Mouse (Mus musculus): ENCODE measurements around the gene Ebf4.

Gene Ebf4

DNA sequence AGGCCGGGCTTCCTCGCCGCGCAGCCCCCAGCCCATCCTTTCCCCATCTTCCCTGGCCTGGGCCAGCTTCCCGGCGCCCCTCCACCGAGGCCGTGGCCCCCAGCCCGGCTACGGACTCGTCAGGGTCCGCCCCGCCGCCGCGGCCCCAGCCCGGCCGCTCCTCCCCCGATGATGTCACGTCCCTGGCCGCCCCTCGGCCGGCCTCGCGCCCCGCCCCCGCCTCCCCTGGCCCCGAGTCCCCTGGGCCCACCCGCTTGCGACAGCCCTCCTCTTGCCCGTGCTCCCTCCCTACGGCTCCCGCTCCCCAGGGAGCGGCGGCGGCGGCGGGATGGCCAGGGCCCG is at the start of gene Ebf4:
Gene Ebf4 (plus strand): TSS at position 234 of the 342 bp plus-strand sequence.
- peak; percentile 66 for DNase-seq (ENCODE audit: low spot score)

DNA sequence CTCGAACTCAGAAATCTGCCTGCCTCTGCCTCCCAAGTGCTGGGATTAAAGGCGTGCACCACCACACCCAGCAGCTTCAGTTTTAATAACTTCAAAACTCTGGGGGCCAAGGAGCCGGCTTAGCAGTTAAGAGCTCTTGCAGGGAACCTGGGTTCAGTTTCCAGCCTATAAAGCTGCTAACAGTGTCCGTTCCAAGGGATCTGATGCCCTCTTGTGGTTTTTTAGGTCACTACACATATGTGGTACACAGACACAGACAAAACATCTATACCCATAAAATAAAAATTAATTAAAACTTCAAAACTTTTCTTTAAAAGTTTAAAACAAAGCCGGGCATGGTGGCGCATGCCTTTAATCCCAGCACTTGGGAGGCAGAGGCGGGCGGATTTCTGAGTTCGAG is 48.1 kb upstream of the Ebf4 start:
- no peak for DNase-seq (ENCODE audit: low spot score)

DNA sequence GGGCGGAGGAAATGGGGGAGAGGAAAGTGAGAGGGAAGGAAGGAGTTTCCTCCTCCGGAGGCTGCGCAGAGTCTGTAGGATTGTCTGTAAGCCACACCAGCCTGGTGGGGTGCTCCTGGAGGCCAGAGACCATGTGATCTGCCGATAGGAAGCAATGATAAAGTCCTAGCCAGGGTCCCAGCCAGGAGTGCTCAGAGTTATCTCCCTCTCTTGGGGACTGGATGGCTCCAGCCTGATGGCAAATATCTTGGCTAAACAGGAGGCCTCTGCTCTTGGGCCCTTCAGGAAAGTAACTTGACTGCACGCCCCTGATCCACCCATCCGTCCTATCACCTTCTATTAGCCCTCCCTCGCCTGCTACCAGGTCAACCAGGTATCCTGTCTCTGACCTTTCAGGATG is 46.7 kb upstream of the Ebf4 start:
- no peak for DNase-seq (ENCODE audit: low spot score)

DNA sequence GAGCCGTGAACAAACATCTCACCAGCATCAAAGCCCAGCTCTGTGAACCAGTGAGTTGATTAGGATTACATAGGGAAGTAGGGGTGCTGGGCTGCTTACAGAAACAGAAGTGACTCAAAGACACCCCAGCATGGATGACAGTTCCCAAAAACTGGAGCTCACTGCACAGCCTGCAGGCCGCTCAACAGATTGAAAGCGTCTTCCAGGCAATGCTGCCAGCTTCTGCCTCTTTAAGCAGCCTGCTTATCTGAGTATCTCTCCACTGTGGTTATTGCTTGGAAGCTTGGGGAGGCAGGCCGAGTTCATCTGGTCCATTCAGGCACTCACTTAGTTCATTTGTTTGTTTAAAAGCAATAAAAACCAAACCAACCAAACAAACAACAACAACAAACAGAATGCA is 38.2 kb upstream of the Ebf4 start:
- no peak for DNase-seq (ENCODE audit: low spot score)

DNA sequence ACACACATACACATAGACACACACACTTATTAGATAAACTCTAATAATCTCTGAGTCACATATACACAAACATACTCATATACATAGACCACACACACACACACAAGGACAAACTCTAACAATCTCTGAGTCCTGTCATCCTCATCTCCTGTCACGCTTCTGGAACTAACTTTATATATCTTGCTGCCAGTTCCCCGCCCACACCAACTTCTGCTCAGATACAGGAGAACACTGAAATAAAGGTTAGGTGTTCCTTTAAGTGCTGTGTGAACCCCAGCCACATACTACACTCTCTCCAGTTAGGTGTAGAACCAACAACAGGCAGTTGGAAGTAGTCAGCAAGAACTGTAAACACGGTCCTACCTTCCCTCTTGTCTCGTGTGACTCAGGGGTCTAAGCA is 34.1 kb upstream of the Ebf4 start:
- DNase-seq (ENCODE audit: low spot score) = no peak

DNA sequence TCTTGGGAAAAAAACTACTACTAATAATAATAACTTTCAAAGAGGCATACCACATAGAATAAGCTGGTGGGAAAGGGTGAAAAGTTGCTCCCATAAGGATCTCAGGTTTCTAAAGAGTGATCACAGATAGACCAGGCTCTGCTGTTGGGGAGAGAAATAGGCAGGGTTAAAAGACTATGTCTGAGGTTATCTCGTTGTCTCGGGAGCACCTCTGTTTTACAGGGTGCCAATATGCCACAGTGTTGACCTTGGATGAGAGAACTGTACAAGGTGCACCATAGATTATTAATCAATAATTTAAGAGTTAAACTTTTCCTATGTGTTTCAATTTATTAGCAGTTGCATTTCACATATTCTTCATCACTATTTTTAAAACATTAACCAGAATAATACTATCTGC is 33.1 kb upstream of the Ebf4 start:
- DNase-seq (ENCODE audit: low spot score) = no peak

DNA sequence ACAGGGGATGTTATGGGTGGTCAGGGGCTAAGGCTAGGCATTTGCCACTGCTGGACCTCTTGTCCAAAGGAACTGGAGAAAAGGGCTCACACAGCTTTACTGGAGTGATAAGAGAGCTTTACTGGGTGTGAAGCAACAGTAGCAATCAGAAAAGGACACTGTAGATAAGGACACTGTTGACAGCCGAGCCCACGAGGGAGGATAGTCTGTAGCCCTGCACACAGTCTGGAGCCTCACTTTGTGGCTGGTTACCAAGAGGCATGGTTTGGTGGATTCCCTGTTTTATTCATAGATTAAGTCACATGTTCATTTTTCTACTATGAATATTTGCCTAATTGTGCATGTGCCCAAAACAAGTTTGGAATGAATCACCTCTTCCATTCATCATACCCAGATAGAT is 32.6 kb upstream of the Ebf4 start:
- DNase-seq (ENCODE audit: low spot score) = no peak

DNA sequence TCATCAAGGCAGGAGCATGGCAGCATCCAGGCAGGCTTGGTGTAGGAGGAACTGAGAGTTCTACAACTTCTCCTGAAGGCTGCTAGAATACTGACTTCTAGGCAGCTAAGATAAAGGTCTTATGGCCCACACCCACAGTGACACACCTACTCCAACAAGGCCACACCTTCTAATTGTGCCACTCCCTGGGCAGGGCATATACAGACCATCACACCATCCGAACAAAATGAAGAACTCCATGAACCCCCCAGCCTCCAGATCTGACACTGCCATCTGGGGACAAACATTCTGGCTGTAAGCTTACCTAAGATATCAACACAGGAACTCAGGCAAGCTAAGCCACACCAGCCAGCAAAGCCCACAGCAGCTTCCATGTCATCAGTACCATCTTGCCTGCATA is 29.4 kb upstream of the Ebf4 start:
- no peak for DNase-seq (ENCODE audit: low spot score)

DNA sequence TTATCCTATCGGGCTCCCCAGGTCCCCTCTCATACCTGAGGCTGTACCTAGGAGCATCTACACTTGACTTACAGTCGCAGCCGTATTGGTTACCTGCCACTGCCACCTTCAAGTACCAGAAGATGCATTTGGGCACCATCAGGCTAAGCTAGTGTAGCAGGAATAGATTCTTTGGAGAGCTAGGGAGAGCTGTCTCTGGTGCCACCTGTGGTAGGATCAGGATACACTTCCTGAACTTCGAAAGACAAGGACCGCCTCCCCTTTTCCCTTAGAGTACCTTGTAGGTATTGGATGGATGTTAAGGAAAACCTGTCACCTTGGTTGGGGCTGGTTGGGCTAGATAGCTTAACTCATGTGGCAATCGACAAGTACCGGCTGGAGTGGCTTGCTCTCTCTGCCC is 26.9 kb upstream of the Ebf4 start:
- no peak for DNase-seq (ENCODE audit: low spot score)

DNA sequence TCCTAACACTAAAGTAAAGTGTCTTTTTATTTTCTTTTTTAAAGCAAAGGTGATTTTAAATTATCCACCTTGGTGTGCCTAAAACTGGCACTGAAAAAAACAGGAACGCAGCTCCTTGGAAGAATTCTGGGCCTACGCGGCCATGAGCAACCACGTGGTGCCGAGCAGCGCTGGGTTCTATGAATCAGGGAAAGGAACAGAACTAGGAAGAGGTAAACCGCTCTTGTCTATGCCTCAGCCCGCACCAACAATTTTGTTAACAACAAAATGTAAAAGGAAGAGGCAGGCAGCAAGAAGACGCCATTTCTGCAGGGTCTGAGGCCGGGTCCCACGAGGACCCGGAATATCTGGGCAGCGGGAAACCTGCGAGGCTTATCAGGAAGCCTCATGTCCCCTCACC is 21.2 kb upstream of the Ebf4 start:
- no peak for DNase-seq (ENCODE audit: low spot score)

DNA sequence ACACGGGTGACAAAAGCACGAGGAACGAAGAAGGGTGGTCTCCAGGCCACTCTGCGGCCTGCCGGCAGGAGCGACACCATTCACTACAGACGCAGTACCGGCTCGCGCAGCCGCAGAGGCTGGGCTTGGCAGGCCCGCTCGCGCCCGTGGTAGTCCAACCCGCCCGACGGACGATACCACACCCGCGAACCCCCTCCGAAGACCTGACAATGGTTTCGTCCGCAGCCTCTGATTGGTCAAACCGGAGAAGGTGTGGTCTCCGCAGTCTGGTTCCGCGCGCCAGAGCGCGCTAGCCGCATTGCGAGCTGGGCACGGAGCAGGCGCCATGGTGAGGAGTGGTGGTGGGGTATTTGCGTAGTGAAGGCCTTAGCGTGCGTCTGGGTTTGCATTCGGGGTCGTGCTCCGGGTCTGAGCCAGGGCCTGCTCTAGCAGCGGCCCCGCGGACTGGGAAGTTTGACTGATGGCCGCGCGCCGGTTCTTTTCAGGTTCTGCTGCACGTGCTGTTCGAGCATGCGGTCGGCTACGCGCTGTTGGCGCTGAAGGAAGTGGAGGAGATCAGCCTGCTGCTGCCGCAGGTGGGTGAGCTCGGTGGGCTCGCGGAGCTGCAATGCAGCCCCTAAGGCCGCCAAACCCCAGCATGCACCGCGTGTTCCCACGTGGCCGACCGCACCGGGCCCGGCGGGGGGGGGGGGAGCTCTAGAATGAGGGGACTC is 20.7 kb upstream of the Ebf4 start, which contains the start of gene Nop56:
Gene Nop56 (plus strand): TSS at position 282 of the 713 bp plus-strand sequence.
- DNase-seq (ENCODE audit: low spot score) = peak; percentile 99

DNA sequence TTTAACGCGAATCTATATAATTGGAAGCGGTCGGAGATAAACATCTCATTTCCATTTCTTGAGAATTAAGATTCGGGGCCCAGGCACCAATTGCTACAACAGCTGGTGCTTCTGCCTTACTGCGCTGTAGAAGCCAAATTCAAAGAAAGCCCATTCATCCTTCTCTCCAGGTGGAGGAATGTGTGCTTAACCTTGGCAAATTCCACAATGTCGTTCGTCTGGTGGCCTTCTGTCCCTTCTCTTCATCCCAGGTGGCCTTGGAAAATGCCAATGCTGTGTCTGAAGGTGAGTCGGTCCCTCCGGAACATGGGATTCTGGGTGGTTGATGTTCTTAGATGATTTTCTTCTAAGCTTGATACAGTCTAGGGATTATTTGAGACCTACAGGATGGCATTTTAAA is 20.1 kb upstream of the Ebf4 start:
- no peak for DNase-seq (ENCODE audit: low spot score)

DNA sequence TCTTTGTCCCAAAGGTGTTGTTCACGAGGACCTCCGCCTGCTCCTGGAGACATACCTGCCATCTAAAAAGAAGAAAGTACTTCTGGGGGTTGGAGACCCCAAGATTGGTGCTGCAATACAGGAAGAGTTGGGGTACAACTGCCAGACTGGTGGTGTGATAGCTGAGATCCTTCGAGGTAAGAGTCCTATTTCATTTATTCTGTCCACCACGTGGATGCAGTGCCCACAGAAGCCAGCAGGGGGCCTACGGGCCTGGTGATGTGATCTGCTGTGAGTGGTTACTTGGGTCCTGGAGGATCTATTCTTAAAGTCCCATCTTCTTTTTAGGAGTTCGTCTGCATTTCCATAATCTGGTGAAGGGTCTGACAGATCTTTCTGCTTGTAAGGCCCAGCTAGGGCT is 19.3 kb upstream of the Ebf4 start:
- DNase-seq (ENCODE audit: low spot score) = peak; percentile 35

DNA sequence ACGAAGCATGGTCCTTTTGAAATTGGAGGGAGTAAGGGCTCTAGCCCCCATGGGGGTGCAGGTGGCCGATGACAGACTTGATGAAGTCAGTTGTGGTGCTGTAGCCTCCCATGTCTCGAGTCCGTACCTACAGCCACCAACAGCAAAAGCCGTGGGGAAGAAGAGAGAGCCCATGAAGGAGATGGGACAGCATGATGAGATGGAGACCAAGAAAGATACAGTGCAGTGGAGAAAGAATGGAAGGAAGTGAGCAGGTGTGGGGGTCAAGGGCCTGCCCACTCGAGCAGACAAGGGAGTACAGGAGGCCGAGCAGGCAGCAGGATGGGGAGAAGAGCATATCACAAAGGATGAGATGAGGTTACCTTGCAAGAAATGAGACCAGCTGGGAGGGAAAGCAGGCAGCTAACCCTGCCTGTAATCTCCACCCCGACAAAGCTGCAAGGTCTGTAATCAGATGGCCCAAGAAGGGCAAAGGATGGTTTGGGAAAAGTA is 15.3 kb upstream of the Ebf4 start:
- no peak for DNase-seq (ENCODE audit: low spot score)

DNA sequence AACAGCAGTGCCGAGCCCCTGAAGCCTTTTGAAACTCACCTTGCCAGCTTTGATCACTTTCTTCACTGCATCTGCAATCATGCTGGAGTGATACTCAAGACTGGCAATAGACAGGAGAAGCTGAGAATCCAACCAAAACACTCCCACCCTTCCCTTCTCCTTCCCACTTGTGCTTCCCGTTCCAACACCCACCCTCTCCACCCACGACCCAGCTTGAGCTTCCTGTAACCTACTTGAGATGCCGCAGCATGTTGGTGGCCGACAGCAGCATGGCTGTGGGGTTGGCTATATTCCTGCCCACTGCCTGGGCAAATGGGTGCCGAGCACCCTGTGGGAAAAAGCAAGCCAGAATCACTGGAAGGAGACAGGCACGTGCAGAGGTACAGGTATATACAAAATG is 14.7 kb upstream of the Ebf4 start:
- DNase-seq (ENCODE audit: low spot score) = no peak

DNA sequence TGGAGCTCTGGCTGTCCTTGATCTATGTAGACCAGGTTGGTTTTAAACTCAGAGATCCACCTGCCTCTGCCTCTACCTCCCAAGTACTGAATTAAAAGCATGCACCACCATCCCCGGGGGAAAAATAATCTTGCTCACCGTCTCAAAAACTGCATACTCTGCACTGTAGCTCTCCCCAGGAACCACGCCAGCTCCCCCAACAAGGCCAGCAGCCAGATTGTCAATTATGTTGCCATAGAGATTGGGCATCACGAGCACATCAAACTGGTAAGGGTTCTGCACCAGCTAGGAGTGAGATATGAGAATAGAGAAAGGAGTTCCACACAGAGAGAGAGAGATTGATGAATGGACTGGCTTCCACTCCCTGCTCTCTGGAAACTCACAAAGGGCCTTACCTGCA is 14.2 kb upstream of the Ebf4 start:
- DNase-seq (ENCODE audit: low spot score) = no peak

DNA sequence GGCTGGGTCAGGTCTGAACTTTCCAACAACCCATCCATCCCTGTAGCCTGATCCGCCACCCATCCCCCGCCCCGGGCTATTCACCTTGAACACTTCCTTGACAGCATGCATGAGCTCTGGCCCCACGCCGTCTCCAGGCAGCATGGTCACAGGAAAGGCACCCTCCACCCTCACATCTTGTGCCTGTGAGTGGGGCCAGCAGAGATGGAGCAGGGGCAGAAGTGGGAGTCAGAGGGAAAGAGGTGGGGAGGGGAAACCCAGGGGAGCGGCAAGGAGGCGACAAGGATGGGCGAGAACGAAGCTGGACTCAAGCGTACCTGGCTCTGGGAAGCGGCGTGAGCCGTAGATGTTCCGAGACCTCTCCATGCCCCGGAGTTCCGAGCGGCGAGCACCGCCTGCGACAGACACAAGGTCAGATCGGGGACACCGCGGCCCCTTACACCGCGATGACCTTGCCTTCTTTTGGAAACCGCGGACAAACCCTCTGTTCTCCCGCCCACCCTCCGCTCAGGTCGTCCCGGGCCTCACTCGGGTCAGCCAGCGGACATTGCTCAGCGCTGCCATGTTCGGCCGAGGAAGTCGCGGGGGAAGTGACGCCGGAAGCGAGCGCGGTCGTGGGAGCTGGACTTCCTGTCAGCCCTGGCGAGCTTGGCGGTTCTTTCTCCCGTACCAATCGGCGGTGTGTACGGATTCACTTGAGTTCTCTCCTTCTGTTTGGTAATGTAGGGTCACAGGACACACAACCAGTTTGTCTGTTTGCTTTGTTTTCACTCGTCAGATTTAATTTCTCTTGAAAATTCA is 10.9 kb upstream of the Ebf4 start, which contains the start of gene Idh3b:
Gene Idh3b (minus strand): TSS at position 694 of the 801 bp plus-strand sequence.
- peak; percentile 88 for DNase-seq (ENCODE audit: low spot score)

DNA sequence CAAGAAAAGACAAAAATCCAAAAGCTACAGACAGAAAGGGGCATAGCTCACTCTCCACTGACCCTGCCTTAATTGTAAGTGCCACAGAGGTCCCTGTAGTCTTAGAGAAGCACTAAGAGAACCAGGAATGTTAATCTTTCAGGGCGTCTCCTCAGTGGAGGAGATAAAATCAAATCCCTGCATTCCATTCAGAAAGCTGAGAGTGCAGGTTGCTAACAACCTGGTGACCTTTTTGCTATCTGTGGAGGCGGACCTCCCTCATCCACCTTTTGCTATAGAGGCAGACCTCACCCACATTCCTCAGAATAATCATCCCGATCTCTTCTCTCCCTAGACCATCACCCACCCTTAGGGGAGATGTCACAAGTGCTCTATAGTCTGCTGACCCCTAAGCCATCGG is 5.9 kb upstream of the Ebf4 start:
- no peak for DNase-seq (ENCODE audit: low spot score)

DNA sequence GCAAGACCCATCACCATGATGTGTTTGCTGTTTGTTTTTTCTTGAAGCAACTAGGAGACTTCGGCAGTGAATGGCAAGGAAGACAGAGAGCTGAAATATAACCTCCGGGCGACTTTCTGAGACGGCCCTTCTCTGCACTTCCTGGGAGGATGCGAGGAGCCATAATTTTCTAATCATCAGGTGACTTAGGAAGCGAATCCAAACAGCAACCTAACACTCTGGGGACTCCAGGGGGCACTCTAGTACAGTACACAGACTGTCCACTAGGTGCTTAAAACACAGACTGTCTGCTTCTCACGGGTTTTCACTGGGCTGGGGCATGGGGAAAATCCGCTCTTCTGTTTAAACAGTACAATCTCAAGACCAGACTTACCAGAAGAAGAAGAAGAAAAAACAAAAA is 3.5 kb upstream of the Ebf4 start:
- peak; percentile 47 for DNase-seq (ENCODE audit: low spot score)

DNA sequence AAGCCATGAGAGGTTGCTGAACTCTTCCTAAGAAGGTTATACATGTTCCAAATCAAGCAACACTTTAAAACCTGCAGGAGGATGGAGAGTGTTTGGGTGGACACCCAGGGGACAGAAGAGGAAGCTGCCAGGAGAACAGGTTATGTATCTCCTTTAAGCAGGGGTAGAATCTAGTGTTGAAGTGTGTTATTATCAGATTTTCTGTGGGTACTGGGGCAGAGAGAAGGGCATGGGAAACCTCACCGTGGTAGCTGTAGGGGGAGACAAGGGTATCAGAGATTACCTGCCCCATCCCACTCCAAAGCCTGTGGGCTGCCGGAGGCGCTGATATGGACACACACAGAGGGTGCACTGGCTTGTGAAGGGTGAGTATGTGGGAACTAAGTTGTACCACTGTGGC is 2.0 kb upstream of the Ebf4 start:
- no peak for DNase-seq (ENCODE audit: low spot score)

DNA sequence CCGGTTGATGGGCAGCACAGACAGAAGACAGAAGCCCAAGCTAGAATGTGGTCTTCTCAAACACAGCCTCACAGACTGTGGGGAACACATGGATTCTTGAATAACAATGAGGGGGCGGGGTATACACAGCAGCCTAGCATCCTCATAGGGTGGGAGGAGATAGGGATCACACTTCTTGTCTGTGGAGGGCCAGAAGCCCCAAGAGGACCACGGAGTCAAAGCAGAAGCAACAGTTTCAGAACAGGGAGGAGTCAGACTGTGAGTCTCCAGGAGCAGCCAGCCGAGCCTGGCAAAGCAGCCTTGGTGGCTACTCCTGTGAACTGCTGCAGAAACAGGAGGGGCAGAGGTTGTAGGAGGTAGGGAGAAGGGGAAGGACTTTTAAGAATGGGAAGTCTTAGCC is 1.5 kb upstream of the Ebf4 start:
- DNase-seq (ENCODE audit: low spot score) = no peak

DNA sequence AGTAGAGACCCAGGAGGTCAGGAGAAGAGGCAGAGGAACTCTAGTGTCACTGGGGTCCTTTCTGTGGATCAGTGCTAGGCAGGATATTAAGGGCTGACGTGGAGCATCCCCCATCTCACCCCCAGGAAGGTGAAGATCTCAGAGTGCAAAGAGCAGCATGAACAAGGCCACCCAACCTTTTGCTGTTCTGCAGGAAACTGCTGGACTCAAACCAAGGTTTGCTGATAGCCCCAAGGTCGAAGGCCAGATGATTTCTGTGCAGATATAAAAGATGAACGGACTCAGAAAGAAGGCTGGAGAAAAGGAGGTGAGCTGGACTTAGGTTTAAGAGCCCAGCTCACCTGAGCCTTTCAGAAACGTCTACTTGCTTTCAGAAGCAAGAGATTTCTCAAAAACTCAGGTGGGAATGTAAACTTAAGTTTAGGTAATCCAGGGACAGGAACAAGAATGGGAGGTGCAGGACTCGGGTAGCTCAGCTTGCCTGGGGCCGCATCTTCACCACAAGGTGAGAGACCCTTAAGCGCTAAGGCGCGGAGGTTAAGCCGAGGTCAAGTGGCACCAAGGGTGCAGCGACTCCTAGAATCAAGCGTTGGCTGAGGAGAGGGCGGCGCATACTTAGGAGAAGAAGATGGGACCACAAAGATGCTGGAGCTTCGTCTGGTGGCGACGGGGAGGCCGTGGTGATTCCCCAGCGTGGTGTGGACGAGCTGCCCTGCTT is 592 bp upstream of the Ebf4 start:
- no peak for DNase-seq (ENCODE audit: low spot score)
